ENCODE assay signal across 20 mouse cellular contexts in genomic region chr4:84668226-84668625, GRCm38 (mm10). TPM values are rescaled to one million over a fixed set of nuclear protein-coding genes. Genes with fewer than 3 reads are reported as not detected.
"Had no signal": no experiment of that assay in that cellular context is flagged by ENCODE, and none has a peak within 500 bp of the region (broad histone marks: within the 10 kb centered on the region; RNA-seq: fewer than 3 reads in every experiment).

No protein-coding gene starts in this region.

- H3K9ac ChIP-seq: lung, embryonic 14.5 days; midbrain, embryonic 12.5 days; neural tube, embryonic 13.5 days; neural tube, embryonic 15.5 days; stomach, embryonic 15.5 days had no signal

- H3K27me3 ChIP-seq: stomach, embryonic 15.5 days had no signal

- ATAC-seq: midbrain, embryonic 16.5 days had no signal

- H3K4me2 ChIP-seq: lung, embryonic 14.5 days; neural tube, embryonic 13.5 days; neural tube, embryonic 15.5 days had no signal

- DNase-seq: lung, adult 18-20 months; lung, postnatal 10 days; lung, postnatal 4 days; midbrain, embryonic 14.5 days; retina, postnatal 1 day; right cerebral cortex, adult 18-20 months; right cerebral cortex, postnatal 25 days; thymus, adult 18-20 months; thymus, postnatal 14 days; thymus, postnatal 36 days had no signal

- H3K9me3 ChIP-seq: midbrain, embryonic 10.5 days; midbrain, embryonic 12.5 days; neural tube, embryonic 13.5 days; neural tube, embryonic 15.5 days; stomach, embryonic 15.5 days had no signal

- H3K27ac ChIP-seq: midbrain, embryonic 10.5 days; midbrain, embryonic 12.5 days; neural tube, embryonic 13.5 days; neural tube, embryonic 15.5 days had no signal

- H3K4me3 ChIP-seq: midbrain, embryonic 10.5 days; midbrain, embryonic 12.5 days; myocyte; neural tube, embryonic 13.5 days; neural tube, embryonic 15.5 days; stomach, embryonic 15.5 days had no signal

- H3K36me3 ChIP-seq: midbrain, embryonic 10.5 days; midbrain, embryonic 12.5 days; neural tube, embryonic 13.5 days; neural tube, embryonic 15.5 days; stomach, embryonic 15.5 days had no signal

- H3K4me1 ChIP-seq: stomach, embryonic 15.5 days had no signal

RNA-seq across cellular contexts. Expression of gene Bnc2, which starts 6.8 kb away (rescaled TPM):
- total RNA-seq: megakaryocyte, adult 5-6 weeks; megakaryocyte-erythroid progenitor cell, adult 5-6 weeks had no signal
